Mouse (Mus musculus) ES-Bruce4 (cell line): ENCODE data around the gene Timm10.

Experiments
- CTCF ChIP-seq: IDR thresholded peaks from one replicate; pipeline ENCODE4 v1.8.1; 2011; ENCODE audit warnings: low read depth, low read length
- EP300 ChIP-seq: IDR thresholded peaks from 2 replicates; pipeline ENCODE4 v1.6.1; 2011; ENCODE audit warnings: low read depth, low read length; ENCODE audit not compliant: insufficient read depth
- POLR2A ChIP-seq: IDR thresholded peaks from one replicate; pipeline ENCODE4 v1.8.1; 2011; ENCODE audit warnings: low read length; ENCODE audit not compliant: insufficient read depth

GRCm38 (mm10) chr2:84840748-84841563 lies 14.2 kb downstream of the Timm10 start:
- TF ChIP-seq CTCF (no peak), EP300 (0 out of 2 replicates have a peak, but pooled peaks have one; percentile 16), POLR2A (no peak)
